Mouse (Mus musculus): Measurements from ENCODE around the gene Vkorc1l1. TPM values are rescaled to one million over a fixed set of nuclear protein-coding genes. Genes with fewer than 3 reads are reported as not detected.
A peak's percentile ranks its signal among the peaks of the same experiment; 100 is the strongest.
"Not testable (repeated sequence)": the region's sequence is repeated elsewhere in the genome, so short reads cannot be mapped to it uniquely, and the experiment has no call there.

Gene Vkorc1l1
- polyA plus RNA-seq, 1 experiment from 2014 or later = 32.4 TPM

- no peak overlapping the region for H3K27ac ChIP-seq
- H3K27me3 ChIP-seq (ENCODE audit: control insufficient read depth, insufficient read depth, low read length) = no peaks in the 10 kb centered on the region
- no peak for DNase-seq (ENCODE audit: low spot score)
- no peaks in the 10 kb centered on the region for H3K9me3 ChIP-seq (ENCODE audit: control insufficient read depth, low read length)
- H3K36me3 ChIP-seq (replicated peaks; ENCODE audit: control insufficient read depth, insufficient read depth) = no peaks in the 10 kb centered on the region; the same call in 1 of the 2 replicates
- H3K9ac ChIP-seq = no peak overlapping the region
- WGBS = 73% methylated on average over 2 of the region's 2 CpGs
- no peak overlapping the region for H3K4me3 ChIP-seq (replicated peaks; ENCODE audit: low read length)
- no peak overlapping the region for H3K4me2 ChIP-seq (replicated peaks)
- ATAC-seq (ENCODE audit: low FRiP score) = no peak
- H3K4me1 ChIP-seq (replicated peaks; ENCODE audit: control insufficient read depth, insufficient read depth, low read length) = peaks cover 6% of the 10 kb centered on the region
Observed at GRCm38 (mm10) chr5:129940281-129940680, 1.5 kb upstream of the Vkorc1l1 start.

- no peaks in the 10 kb centered on the region; the same call in 1 of the 2 replicates for H3K36me3 ChIP-seq (replicated peaks; ENCODE audit: control insufficient read depth, insufficient read depth)
- H3K27me3 ChIP-seq (ENCODE audit: control insufficient read depth, insufficient read depth, low read length) = no peaks in the 10 kb centered on the region
- peak overlapping the region; percentile 85 for H3K4me3 ChIP-seq (replicated peaks; ENCODE audit: low read length)
- DNase-seq (ENCODE audit: low spot score) (peak; percentile 28), ATAC-seq (ENCODE audit: low FRiP score) (no peak; the same call in 1 of the 2 replicates)
- peak overlapping the region; percentile 48 for H3K4me2 ChIP-seq (replicated peaks)
- 10% methylated on average over 9 of the region's 9 CpGs for WGBS
- no peaks in the 10 kb centered on the region for H3K9me3 ChIP-seq (ENCODE audit: control insufficient read depth, low read length)
- peaks cover 6% of the 10 kb centered on the region for H3K4me1 ChIP-seq (replicated peaks; ENCODE audit: control insufficient read depth, insufficient read depth, low read length)
- peak overlapping the region; percentile 48 for H3K9ac ChIP-seq
- H3K27ac ChIP-seq = peak overlapping the region; percentile 66
Observed at GRCm38 (mm10) chr5:129940736-129941494, 855 bp upstream of the Vkorc1l1 start.

DNA sequence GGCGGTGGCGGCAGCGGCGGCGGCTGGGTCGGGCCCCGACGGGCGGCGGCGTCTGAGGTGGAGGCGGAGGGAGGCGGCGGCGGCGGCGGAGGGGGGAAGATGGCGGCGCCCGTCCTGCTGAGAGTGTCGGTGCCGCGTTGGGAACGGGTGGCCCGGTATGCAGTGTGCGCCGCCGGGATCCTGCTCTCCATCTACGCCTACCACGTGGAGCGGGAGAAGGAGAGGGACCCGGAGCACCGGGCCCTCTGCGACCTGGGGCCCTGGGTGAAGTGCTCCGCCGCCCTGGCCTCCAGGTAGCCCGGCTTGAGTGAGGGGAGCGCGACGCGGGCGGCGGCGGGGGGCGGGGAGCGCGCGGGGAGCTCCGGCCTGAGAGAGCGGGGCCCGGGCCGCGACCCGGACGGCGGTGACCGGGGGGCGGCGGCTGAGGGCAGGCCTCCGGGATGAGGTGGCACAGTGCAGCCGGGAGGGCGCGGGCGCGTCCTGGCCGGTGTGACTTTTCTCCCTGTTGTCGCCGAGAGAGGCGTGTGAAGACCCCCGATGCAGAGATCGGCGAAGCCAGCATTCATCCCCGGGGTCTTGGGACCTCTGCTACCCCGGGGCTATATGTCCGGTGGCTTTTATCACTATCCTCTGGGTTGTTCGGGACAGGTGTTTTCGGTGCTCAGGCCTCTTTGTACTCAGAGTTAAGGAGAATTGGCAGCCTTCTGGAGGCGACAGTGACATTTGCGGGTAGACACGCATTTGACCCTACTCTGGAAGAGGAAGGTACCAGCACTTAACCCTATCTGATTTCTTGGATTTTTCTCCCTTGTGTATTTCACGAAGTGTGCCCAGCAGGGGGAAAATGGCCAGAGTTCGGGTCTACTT is 536 bp downstream of the Vkorc1l1 start:
- under 1% methylated on average over 33 of the region's 82 CpGs for WGBS
- peak; percentile 61 for ATAC-seq (ENCODE audit: low FRiP score)

DNA sequence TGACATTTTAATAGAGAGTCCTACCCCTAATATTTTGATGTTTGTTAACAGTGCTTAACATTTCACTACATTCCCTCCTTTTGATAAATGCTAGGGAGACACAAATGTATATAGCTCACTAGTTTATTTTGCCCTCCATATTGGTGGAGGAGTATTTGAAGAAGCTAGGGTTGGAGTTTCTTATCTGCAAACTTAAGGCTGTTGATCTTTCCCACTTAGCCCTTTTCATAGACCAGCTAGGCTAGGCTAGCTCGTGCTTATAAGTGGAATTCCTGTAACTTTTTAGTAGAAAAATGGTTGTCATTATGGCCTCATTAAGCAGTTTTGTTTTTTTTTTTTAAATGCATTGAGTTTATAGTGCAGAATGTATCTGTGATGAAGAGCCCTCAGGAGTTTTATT is 1.6 kb downstream of the Vkorc1l1 start:
- no peak overlapping the region for H3K27ac ChIP-seq
- 0 out of 2 replicates have a peak overlapping the region, but pooled peaks have one; percentile 2 for H3K4me2 ChIP-seq (replicated peaks)
- no peak for ATAC-seq (ENCODE audit: low FRiP score)
- no peaks in the 10 kb centered on the region; the same call in 1 of the 2 replicates for H3K36me3 ChIP-seq (replicated peaks; ENCODE audit: control insufficient read depth, insufficient read depth)
- no peaks in the 10 kb centered on the region for H3K27me3 ChIP-seq (ENCODE audit: control insufficient read depth, insufficient read depth, low read length)
- peaks cover 6% of the 10 kb centered on the region for H3K4me1 ChIP-seq (replicated peaks; ENCODE audit: control insufficient read depth, insufficient read depth, low read length)
- H3K9me3 ChIP-seq (ENCODE audit: control insufficient read depth, low read length) = no peaks in the 10 kb centered on the region
- no peak overlapping the region for H3K4me3 ChIP-seq (replicated peaks; ENCODE audit: low read length)
- WGBS = 90% methylated on average over 1 of the region's 1 CpGs
- H3K9ac ChIP-seq = no peak overlapping the region
- no peak for DNase-seq (ENCODE audit: low spot score)

More for the DNA sequence above, 536 bp downstream of the Vkorc1l1 start:
- Histone ChIP-seq H3K4me2 (replicated peaks) (peak overlapping the region; percentile 80), H3K4me3 (replicated peaks; ENCODE audit: low read length) (peak overlapping the region; percentile 85), H3K9ac (peak overlapping the region; percentile 87), H3K27ac (peak overlapping the region; percentile 57)
- peak; percentile 34 for DNase-seq (ENCODE audit: low spot score)
- H3K36me3 ChIP-seq (replicated peaks; ENCODE audit: control insufficient read depth, insufficient read depth); H3K4me1 ChIP-seq (replicated peaks; ENCODE audit: control insufficient read depth, insufficient read depth, low read length); H3K9me3 ChIP-seq (ENCODE audit: control insufficient read depth, low read length); H3K27me3 ChIP-seq (ENCODE audit: control insufficient read depth, insufficient read depth, low read length): not testable (repeated sequence)

- ATAC-seq (ENCODE audit: low FRiP score) (no peak), DNase-seq (ENCODE audit: low spot score) (no peak)
- H3K4me1 ChIP-seq (replicated peaks; ENCODE audit: control insufficient read depth, insufficient read depth, low read length) = peaks cover 6% of the 10 kb centered on the region
- no peak overlapping the region for H3K4me3 ChIP-seq (replicated peaks; ENCODE audit: low read length)
- no peaks in the 10 kb centered on the region for H3K9me3 ChIP-seq (ENCODE audit: control insufficient read depth, low read length)
- H3K27me3 ChIP-seq (ENCODE audit: control insufficient read depth, insufficient read depth, low read length) = no peaks in the 10 kb centered on the region
- H3K36me3 ChIP-seq (replicated peaks; ENCODE audit: control insufficient read depth, insufficient read depth) = no peaks in the 10 kb centered on the region; the same call in 1 of the 2 replicates
- H3K4me2 ChIP-seq (replicated peaks) = no peak overlapping the region
- H3K9ac ChIP-seq = no peak overlapping the region
- 89% methylated on average over 2 of the region's 2 CpGs for WGBS
- no peak overlapping the region for H3K27ac ChIP-seq
Observed at GRCm38 (mm10) chr5:129947528-129948033, 5.8 kb downstream of the Vkorc1l1 start.

DNA sequence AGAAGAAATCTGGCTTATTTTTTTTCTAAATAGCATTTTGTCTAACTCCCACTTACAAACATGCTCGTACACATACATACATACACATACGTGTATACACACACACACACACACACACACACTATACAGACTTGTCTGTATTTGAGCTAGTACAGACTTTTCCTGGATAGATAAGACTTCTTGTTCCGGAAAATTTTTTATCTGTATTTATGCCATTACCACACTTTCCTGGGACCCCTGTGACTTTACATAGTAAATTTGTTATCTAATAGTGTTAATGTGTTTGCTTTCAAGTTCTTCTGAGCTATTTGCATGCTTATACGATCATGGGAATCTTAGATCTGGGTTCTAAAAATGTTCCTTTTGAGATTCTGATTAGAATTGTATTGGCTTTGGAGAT is 10.4 kb downstream of the Vkorc1l1 start:
- H3K9me3 ChIP-seq (ENCODE audit: control insufficient read depth, low read length) = no peaks in the 10 kb centered on the region
- H3K4me2 ChIP-seq (replicated peaks) = no peak overlapping the region
- no peak overlapping the region for H3K9ac ChIP-seq
- H3K27me3 ChIP-seq (ENCODE audit: control insufficient read depth, insufficient read depth, low read length) = no peaks in the 10 kb centered on the region
- whole genome bisulfite sequencing = 95% methylated on average over 4 of the region's 4 CpGs
- DNase-seq (ENCODE audit: low spot score) = no peak
- H3K27ac ChIP-seq = no peak overlapping the region
- no peak for ATAC-seq (ENCODE audit: low FRiP score)
- no peaks in the 10 kb centered on the region for H3K36me3 ChIP-seq (replicated peaks; ENCODE audit: control insufficient read depth, insufficient read depth)
- no peak overlapping the region for H3K4me3 ChIP-seq (replicated peaks; ENCODE audit: low read length)
- H3K4me1 ChIP-seq (replicated peaks; ENCODE audit: control insufficient read depth, insufficient read depth, low read length) = no peaks in the 10 kb centered on the region

GRCm38 (mm10) chr5:129954473-129955254 is 12.9 kb downstream of the Vkorc1l1 start:
- H3K27ac ChIP-seq = no peak overlapping the region
- no peak overlapping the region for H3K4me2 ChIP-seq (replicated peaks)
- DNase-seq (ENCODE audit: low spot score) (no peak), ATAC-seq (ENCODE audit: low FRiP score) (no peak)
- H3K27me3 ChIP-seq (ENCODE audit: control insufficient read depth, insufficient read depth, low read length) = no peaks in the 10 kb centered on the region
- H3K9ac ChIP-seq = no peak overlapping the region
- no peaks in the 10 kb centered on the region for H3K36me3 ChIP-seq (replicated peaks; ENCODE audit: control insufficient read depth, insufficient read depth)
- H3K4me3 ChIP-seq (replicated peaks; ENCODE audit: low read length) = no peak overlapping the region
- H3K4me1 ChIP-seq (replicated peaks; ENCODE audit: control insufficient read depth, insufficient read depth, low read length) = no peaks in the 10 kb centered on the region
- WGBS = 90% methylated on average over 5 of the region's 5 CpGs
- no peaks in the 10 kb centered on the region for H3K9me3 ChIP-seq (ENCODE audit: control insufficient read depth, low read length)

GRCm38 (mm10) chr5:129955792-129956191 is 14.0 kb downstream of the Vkorc1l1 start:
- Histone ChIP-seq H3K27me3 (ENCODE audit: control insufficient read depth, insufficient read depth, low read length) (no peaks in the 10 kb centered on the region), H3K9ac (no peak overlapping the region), H3K4me1 (replicated peaks; ENCODE audit: control insufficient read depth, insufficient read depth, low read length) (no peaks in the 10 kb centered on the region), H3K9me3 (ENCODE audit: control insufficient read depth, low read length) (no peaks in the 10 kb centered on the region), H3K4me3 (replicated peaks; ENCODE audit: low read length) (no peak overlapping the region), H3K27ac (no peak overlapping the region), H3K36me3 (replicated peaks; ENCODE audit: control insufficient read depth, insufficient read depth) (no peaks in the 10 kb centered on the region), H3K4me2 (replicated peaks) (no peak overlapping the region)
- ATAC-seq (ENCODE audit: low FRiP score) (no peak), DNase-seq (ENCODE audit: low spot score) (no peak)
- WGBS = 85% methylated on average over 6 of the region's 6 CpGs
